Mouse (Mus musculus): ENCODE results near the gene Btbd17.

Gene Btbd17

DNA sequence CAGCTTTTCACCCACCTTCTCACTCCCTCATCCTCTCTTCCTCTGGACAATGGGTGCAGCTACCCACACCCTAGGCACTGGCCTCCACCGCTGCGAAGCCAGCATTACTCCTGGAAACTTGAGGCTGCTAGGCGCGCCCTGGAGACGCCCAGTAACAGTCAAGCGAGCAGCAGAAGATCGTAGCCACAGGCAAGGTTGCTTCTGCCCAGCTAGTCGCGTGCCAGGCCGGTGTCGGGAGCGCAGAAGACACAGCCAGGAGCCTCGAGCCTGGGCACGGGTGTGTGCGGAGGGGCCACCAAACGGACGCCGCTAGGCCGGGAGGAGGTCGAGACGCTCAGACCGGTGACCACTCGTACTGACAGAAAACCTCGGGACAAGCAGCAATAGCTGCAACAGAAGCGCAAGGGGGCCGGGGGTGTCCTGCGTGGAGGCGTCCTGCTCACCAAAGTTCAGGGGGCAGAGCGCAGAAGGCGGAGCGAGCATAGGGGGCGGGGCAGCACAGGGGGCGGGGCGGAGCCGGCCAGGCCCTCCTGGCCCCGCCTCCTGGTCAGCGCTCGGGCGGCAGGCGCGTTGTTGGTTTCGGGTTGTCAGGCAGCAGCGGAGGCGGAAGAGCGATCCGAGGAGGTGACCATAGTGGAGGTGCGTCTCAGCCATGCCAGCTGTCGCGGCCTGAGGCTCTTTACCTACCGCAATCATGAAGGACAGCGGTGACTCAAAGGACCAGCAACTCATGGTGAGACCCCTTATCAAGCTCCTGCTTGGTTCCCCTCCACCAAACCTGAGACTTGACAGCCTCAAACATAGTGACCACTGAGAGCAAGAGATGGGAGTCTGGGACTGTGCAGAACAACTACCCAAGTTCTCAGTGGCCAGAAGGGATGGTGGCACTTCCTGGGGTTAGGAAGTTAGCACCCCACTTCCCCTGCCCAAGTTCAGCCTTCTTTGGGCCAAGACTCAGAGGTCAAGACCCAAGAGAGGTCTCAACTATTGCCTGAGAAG is 30.6 kb downstream of the Btbd17 start, which contains the start of gene Kif19a:
Gene Kif19a (plus strand): TSS at position 569 of the 999 bp plus-strand sequence.
- peak; percentile 28 for DNase-seq (ENCODE audit: low spot score)

DNA sequence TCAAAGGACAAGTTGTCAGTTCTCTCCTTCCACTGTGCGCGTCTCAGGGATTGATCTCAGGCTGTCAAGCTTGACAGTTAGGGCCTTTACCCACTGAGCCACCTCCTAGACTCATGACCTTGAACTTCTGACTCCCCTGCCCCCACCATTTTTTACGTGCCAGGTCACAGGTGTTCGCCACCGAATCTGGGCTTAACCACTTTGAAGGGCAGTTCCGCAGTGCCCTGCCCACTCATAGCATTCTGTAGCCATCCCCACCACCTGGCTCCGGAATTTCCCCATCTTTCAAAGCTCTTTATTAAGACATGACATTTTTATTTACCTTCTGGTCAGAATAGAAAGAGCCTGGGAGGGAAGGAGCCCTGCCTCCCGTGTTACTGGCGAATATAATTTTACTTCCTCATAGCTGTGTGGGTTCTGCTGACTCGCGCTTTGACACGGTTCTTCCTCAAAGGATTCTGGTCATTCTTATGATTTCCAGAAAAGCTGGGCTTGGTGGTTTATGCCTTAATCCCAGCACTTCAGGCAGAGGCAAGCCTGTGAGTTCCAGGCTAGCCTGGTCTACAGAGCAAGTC is 48.1 kb downstream of the Btbd17 start:
- DNase-seq (ENCODE audit: low spot score), result no peak

DNA sequence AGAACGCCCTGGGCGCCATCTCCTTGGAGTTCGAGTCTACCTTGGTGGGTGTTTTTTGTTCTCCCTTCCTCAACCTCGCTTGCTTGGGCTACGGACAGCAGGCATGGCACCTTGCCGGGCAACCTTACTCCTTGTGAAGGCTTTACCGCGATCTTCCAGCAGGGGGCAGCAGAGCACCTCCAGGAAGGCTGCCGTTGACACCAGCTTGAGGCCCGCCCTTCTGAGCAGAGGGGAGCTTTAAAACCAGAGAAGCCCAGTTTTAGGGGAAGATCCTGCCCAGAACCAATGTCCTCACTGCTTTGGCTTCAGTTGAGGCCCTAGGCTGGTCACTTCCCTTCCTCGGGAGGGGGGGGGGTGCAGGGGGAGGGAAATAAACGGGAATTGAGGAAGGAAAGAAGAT is 50.6 kb downstream of the Btbd17 start:
- DNase-seq (ENCODE audit: low spot score), result peak; percentile 66

DNA sequence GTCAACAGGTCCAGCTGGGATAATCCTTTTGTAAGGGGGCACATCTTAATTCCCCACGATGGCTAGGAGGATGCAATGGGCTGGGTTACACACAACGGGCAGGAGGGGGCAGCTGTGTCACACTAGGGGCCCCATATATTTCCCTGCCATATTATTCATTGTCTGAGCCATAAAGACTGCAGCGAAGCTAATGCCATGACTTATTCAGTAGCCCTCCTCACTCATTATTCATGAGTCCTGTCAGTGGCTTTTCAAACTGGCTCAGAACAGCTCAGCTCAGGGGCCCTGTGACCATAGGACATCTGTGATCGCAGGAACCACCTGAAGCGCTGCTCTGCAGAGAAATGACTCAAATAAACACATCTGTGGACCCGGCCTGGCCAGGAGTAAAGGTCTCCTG is 54.3 kb downstream of the Btbd17 start:
- no peak for DNase-seq (ENCODE audit: low spot score)

All from c-Kit-positive CD71-positive TER-119-positive erythroid progenitor cells, embryonic 14.5 days (primary cell).